Mouse (Mus musculus) forebrain, embryonic 16.5 days (tissue): Measurements from ENCODE around the gene Med24. TPM values are rescaled to one million over a fixed set of nuclear protein-coding genes. Genes with fewer than 3 reads are reported as not detected.
"Not testable (repeated sequence)": the region's sequence is repeated elsewhere in the genome, so short reads cannot be mapped to it uniquely, and the experiment has no call there.

Source experiments
- ATAC-seq: fragments of 200-750 bp; cut with Nextera tagmentation; 2 replicates; pipeline ENCODE4 v1.8.0; 2017; ENCODE audit warnings: mild to moderate bottlenecking, moderate library complexity
- H3K27ac ChIP-seq: fragments of 300-500 bp; sonication (generic); 2 replicates; pipeline ENCODE4 v1.5.1; 2014; ENCODE audit warnings: low read length, control low read depth
- H3K27me3 ChIP-seq: fragments of 300-500 bp; sonication (generic); replicated peaks from 2 replicates; pipeline ENCODE4 v1.6.1; 2014; ENCODE audit warnings: low read length; ENCODE audit not compliant: control insufficient read depth, insufficient read depth
- H3K36me3 ChIP-seq: fragments of 300-500 bp; sonication (generic); 2 replicates; pipeline ENCODE4 v1.6.1; 2014; ENCODE audit not compliant: control insufficient read depth, insufficient read depth
- H3K4me1 ChIP-seq: fragments of 300-500 bp; sonication (generic); replicated peaks from 2 replicates; pipeline ENCODE4 v1.6.1; 2014; ENCODE audit warnings: low read length; ENCODE audit not compliant: control insufficient read depth, insufficient read depth
- H3K4me2 ChIP-seq: fragments of 300-500 bp; sonication (generic); 2 replicates; pipeline ENCODE4 v1.6.1; 2014; ENCODE audit warnings: mild to moderate bottlenecking, low read length, control low read depth
- H3K4me3 ChIP-seq: fragments of 300-500 bp; sonication (generic); replicated peaks from 2 replicates; pipeline ENCODE4 v1.5.1; 2014; ENCODE audit warnings: mild to moderate bottlenecking, low read length, control low read depth
- H3K9ac ChIP-seq: fragments of 300-500 bp; sonication (generic); replicated peaks from 2 replicates; pipeline ENCODE4 v1.6.1; 2014; ENCODE audit warnings: low read depth, low read length, control low read depth
- H3K9me3 ChIP-seq: fragments of 300-500 bp; sonication (generic); 2 replicates; pipeline ENCODE4 v1.6.1; 2016; ENCODE audit warnings: low read length; ENCODE audit not compliant: control insufficient read depth
- WGBS: fragments of 180-500 bp; shearing (Covaris S2); extraction: QIAGEN DNeasy Blood & Tissue Kit; methylation state at CpG from one replicate; pipeline ENCODE4 v1.1.7; 2014; 5-methylcytosine and 5-hydroxymethylcytosine counted together
- polyA plus RNA-seq: library from polyadenylated mRNA; unstranded; fragments of >200 nt; fragmentation: Nextera tagmentation; extraction: Ambion mirVana; gene quantifications from 2 replicates; pipeline ENCODE4 v1.2.1, GENCODE M21; 2015

Med24 gene
- polyA plus RNA-seq, 1 experiment from 2014 or later: 93.7 TPM

GRCm38 (mm10) chr11:98712009-98712408, 17.2 kb downstream of the Med24 start:
- not testable (repeated sequence) for H3K27ac ChIP-seq, H3K4me3 ChIP-seq, H3K4me1 ChIP-seq, H3K27me3 ChIP-seq, H3K4me2 ChIP-seq, H3K9ac ChIP-seq, H3K9me3 ChIP-seq
- 84% methylated on average over 5 of the region's 6 CpGs for WGBS
- ATAC-seq: peak; percentile 48; the same call in 1 of the 2 replicates
- peaks cover 18% of the 10 kb centered on the region for H3K36me3 ChIP-seq

- H3K27me3 ChIP-seq: no peaks in the 10 kb centered on the region
- H3K4me3 ChIP-seq: no peak overlapping the region
- no peaks in the 10 kb centered on the region for H3K9me3 ChIP-seq
- ATAC-seq: no peak
- H3K9ac ChIP-seq: no peak overlapping the region
- no peaks in the 10 kb centered on the region for H3K4me1 ChIP-seq
- WGBS: 83% methylated on average over 4 of the region's 4 CpGs
- H3K27ac ChIP-seq: no peak overlapping the region
- peaks cover 22% of the 10 kb centered on the region for H3K36me3 ChIP-seq
- H3K4me2 ChIP-seq: no peak overlapping the region
These were observed 18.2 kb downstream of the Med24 start for GRCm38 (mm10) chr11:98711046-98711434.

GRCm38 (mm10) chr11:98710416-98711045, 18.7 kb downstream of the Med24 start:
- Histone ChIP-seq H3K4me2 (no peak overlapping the region), H3K9me3 (no peaks in the 10 kb centered on the region), H3K9ac (no peak overlapping the region), H3K4me3 (no peak overlapping the region), H3K27ac (no peak overlapping the region), H3K27me3 (no peaks in the 10 kb centered on the region), H3K4me1 (no peaks in the 10 kb centered on the region), H3K36me3 (peaks cover 19% of the 10 kb centered on the region)
- WGBS: 52% methylated on average over 12 of the region's 12 CpGs
- ATAC-seq: peak; percentile 47

- no peak overlapping the region for H3K9ac ChIP-seq
- no peak for ATAC-seq
- no peaks in the 10 kb centered on the region for H3K4me1 ChIP-seq
- H3K9me3 ChIP-seq: no peaks in the 10 kb centered on the region
- H3K4me2 ChIP-seq: no peak overlapping the region
- H3K4me3 ChIP-seq: no peak overlapping the region
- H3K27ac ChIP-seq: no peak overlapping the region
- H3K36me3 ChIP-seq: peaks cover 23% of the 10 kb centered on the region
- 83% methylated on average over 26 of the region's 26 CpGs for WGBS
- no peaks in the 10 kb centered on the region for H3K27me3 ChIP-seq
These were observed 20.1 kb downstream of the Med24 start for GRCm38 (mm10) chr11:98709001-98709741.

- Histone ChIP-seq H3K4me1 (no peaks in the 10 kb centered on the region), H3K9me3 (no peaks in the 10 kb centered on the region), H3K36me3 (peaks cover 20% of the 10 kb centered on the region), H3K9ac (no peak overlapping the region), H3K4me3 (no peak overlapping the region), H3K27me3 (no peaks in the 10 kb centered on the region), H3K4me2 (no peak overlapping the region), H3K27ac (no peak overlapping the region)
- 91% methylated on average over 19 of the region's 19 CpGs for WGBS
- ATAC-seq: no peak
These were observed 20.8 kb downstream of the Med24 start for GRCm38 (mm10) chr11:98708282-98708956.

GRCm38 (mm10) chr11:98707401-98708281, 21.6 kb downstream of the Med24 start:
- H3K9ac ChIP-seq: no peak overlapping the region
- H3K36me3 ChIP-seq: peaks cover 18% of the 10 kb centered on the region
- no peaks in the 10 kb centered on the region for H3K27me3 ChIP-seq
- 83% methylated on average over 22 of the region's 22 CpGs for WGBS
- H3K4me1 ChIP-seq: no peaks in the 10 kb centered on the region
- no peak overlapping the region for H3K4me2 ChIP-seq
- no peaks in the 10 kb centered on the region for H3K9me3 ChIP-seq
- no peak for ATAC-seq
- H3K27ac ChIP-seq: no peak overlapping the region
- no peak overlapping the region for H3K4me3 ChIP-seq

GRCm38 (mm10) chr11:98705021-98705420, 24.2 kb downstream of the Med24 start:
- Histone ChIP-seq H3K4me3 (no peak overlapping the region), H3K27me3 (no peaks in the 10 kb centered on the region), H3K27ac (no peak overlapping the region), H3K9me3 (no peaks in the 10 kb centered on the region), H3K4me2 (no peak overlapping the region), H3K9ac (no peak overlapping the region), H3K4me1 (0 out of 2 replicates have a peak, but pooled peaks cover 2% of the 10 kb centered on the region), H3K36me3 (peaks cover 18% of the 10 kb centered on the region)
- ATAC-seq: no peak
- 93% methylated on average over 10 of the region's 10 CpGs for WGBS

GRCm38 (mm10) chr11:98702323-98702722, 26.9 kb downstream of the Med24 start:
- 0 out of 2 replicates have a peak, but pooled peaks cover 12% of the 10 kb centered on the region for H3K36me3 ChIP-seq
- ATAC-seq: no peak
- no peak overlapping the region for H3K9ac ChIP-seq
- 74% methylated on average over 5 of the region's 5 CpGs for WGBS
- no peak overlapping the region for H3K4me3 ChIP-seq
- H3K4me2 ChIP-seq: no peak overlapping the region
- H3K27ac ChIP-seq: no peak overlapping the region
- no peaks in the 10 kb centered on the region for H3K9me3 ChIP-seq
- H3K4me1 ChIP-seq: 0 out of 2 replicates have a peak, but pooled peaks cover 2% of the 10 kb centered on the region
- no peaks in the 10 kb centered on the region for H3K27me3 ChIP-seq
